Comparison of ENCODE assay signal across 7 mouse cellular contexts in genomic region chr5:134688718-134689284, GRCm38 (mm10). TPM values are rescaled to one million over a fixed set of nuclear protein-coding genes. Genes with fewer than 3 reads are reported as not detected.
DNase-seq lines count a peak whose midpoint lies in the region; ATAC-seq lines count a peak whose summit lies in the region.

No protein-coding gene starts in this region.

- H3K4me3 ChIP-seq in intestine, embryonic 16.5 days (ENCODE audit: low read length) = peak overlapping the region; percentile 82
- H3K4me3 ChIP-seq in midbrain, embryonic 11.5 days (ENCODE audit: low read depth, low read length) = peak overlapping the region; percentile 79

- intact Hi-C loops in left cerebral cortex, postnatal 36 days (cut with DNase I) = loop anchor here (1.0 to 2.0 kb wide), 3 partner anchors 12 to 320 kb away; partner anchors contain the start of genes Abhd11 and Eif4h

- no peaks in the 10 kb centered on the region for H3K9me3 ChIP-seq in intestine, embryonic 16.5 days (ENCODE audit: control insufficient read depth, low read length)
- no peaks in the 10 kb centered on the region for H3K9me3 ChIP-seq in midbrain, embryonic 11.5 days (ENCODE audit: control insufficient read depth, low read length)

- 0 out of 2 replicates have a peak, but pooled peaks cover 3% of the 10 kb centered on the region for H3K36me3 ChIP-seq in intestine, embryonic 16.5 days (ENCODE audit: control insufficient read depth, insufficient read depth, low read length)
- H3K36me3 ChIP-seq in midbrain, embryonic 11.5 days (ENCODE audit: control insufficient read depth, insufficient read depth, low read length) = no peaks in the 10 kb centered on the region

- peak overlapping the region; percentile 61 for H3K27ac ChIP-seq in intestine, embryonic 16.5 days (ENCODE audit: low read length)
- H3K27ac ChIP-seq in midbrain, embryonic 11.5 days (ENCODE audit: low read depth, low read length) = peak overlapping the region; percentile 61; the same call in 1 of the 2 replicates

- DNase-seq in adrenal gland, adult 8-10 months = peak; percentile 100
- peak; percentile 100 for DNase-seq in embryo, embryonic 9.5 days (ENCODE audit: extremely low spot score)
- peak; percentile 93 to 97 for DNase-seq in gastrocnemius, postnatal 4 days (ENCODE audit: low spot score in 2 of 2)
- peak; percentile 99 for DNase-seq in left cerebral cortex, postnatal 36 days (ENCODE audit: low spot score in 2 of 2)
- DNase-seq in midbrain, embryonic 11.5 days (ENCODE audit: low spot score, missing footprints) = peak; percentile 100
- DNase-seq in skeletal muscle tissue, adult 2 months (ENCODE audit: low read depth, low spot score) = peak; percentile 99

- peak; percentile 98 for ATAC-seq in intestine, embryonic 16.5 days
- ATAC-seq in midbrain, embryonic 11.5 days (ENCODE audit: low FRiP score) = peak; percentile 96

- H3K9ac ChIP-seq in intestine, embryonic 16.5 days (ENCODE audit: low read depth, low read length) = peak overlapping the region; percentile 57
- peak overlapping the region; percentile 25; the same call in 1 of the 2 replicates for H3K9ac ChIP-seq in midbrain, embryonic 11.5 days (ENCODE audit: low read length)

- under 1% methylated on average over 38 of the region's 38 CpGs for WGBS in intestine, embryonic 16.5 days
- WGBS in midbrain, embryonic 11.5 days = under 1% methylated on average over 38 of the region's 38 CpGs

- no peaks in the 10 kb centered on the region for H3K27me3 ChIP-seq in intestine, embryonic 16.5 days (replicated peaks; ENCODE audit: control insufficient read depth, insufficient read depth, low read length)
- no peaks in the 10 kb centered on the region for H3K27me3 ChIP-seq in midbrain, embryonic 11.5 days (ENCODE audit: control insufficient read depth, insufficient read depth, low read length)

- H3K4me2 ChIP-seq in intestine, embryonic 16.5 days (ENCODE audit: low read depth, low read length) = peak overlapping the region; percentile 74
- H3K4me2 ChIP-seq in midbrain, embryonic 11.5 days = peak overlapping the region; percentile 92

- H3K4me1 ChIP-seq in intestine, embryonic 16.5 days (ENCODE audit: control insufficient read depth, insufficient read depth, low read length) = peaks cover 8% of the 10 kb centered on the region
- H3K4me1 ChIP-seq in midbrain, embryonic 11.5 days (ENCODE audit: control insufficient read depth, insufficient read depth, low read length) = peaks cover 9% of the 10 kb centered on the region

RNA-seq across cellular contexts. Expression of gene Limk1, which starts 0.4 kb away (rescaled TPM):
- 10 to 100 TPM; 22.4 to 25.4 (median 23.7) TPM for total RNA-seq in adrenal gland, adult 8-10 months (2022)
- total RNA-seq in gastrocnemius, postnatal 4 days (2021) = 10 to 100 TPM; 15.2 to 18.6 TPM
- 3.4 and 3.8 TPM in 2 replicates for polyA plus RNA-seq in intestine, embryonic 16.5 days (2015; fragmentation: Nextera tagmentation; extraction: Ambion mirVana)
- 10 to 100 TPM; 63.2 to 71.6 TPM for total RNA-seq in left cerebral cortex, postnatal 36 days (2021)
- 8.4 and 9.1 TPM in 2 replicates for polyA plus RNA-seq in midbrain, embryonic 11.5 days (2014; fragmentation: Nextera tagmentation; extraction: Ambion mirVana)

RNA-seq across cellular contexts. Expression of gene Eif4h, which starts 49.5 kb away (rescaled TPM):
- 100 to 1,000 TPM; 241 to 258 (median 257) TPM for total RNA-seq in adrenal gland, adult 8-10 months (2022)
- total RNA-seq in gastrocnemius, postnatal 4 days (2021) = 100 to 1,000 TPM; 208 to 209 TPM
- polyA plus RNA-seq in intestine, embryonic 16.5 days (2015; fragmentation: Nextera tagmentation; extraction: Ambion mirVana) = 362 and 396 TPM in 2 replicates
- total RNA-seq in left cerebral cortex, postnatal 36 days (2021) = 100 to 1,000 TPM; 317 to 353 TPM
- 421 and 442 TPM in 2 replicates for polyA plus RNA-seq in midbrain, embryonic 11.5 days (2014; fragmentation: Nextera tagmentation; extraction: Ambion mirVana)

RNA-seq across cellular contexts. Expression of gene Eln, which starts 58.3 kb away (rescaled TPM):
- 10 to 100 TPM in 2 of 4 experiments, 1 to 10 TPM in 2; 6.8 to 12.7 (median 9.7) TPM for total RNA-seq in adrenal gland, adult 8-10 months (2022)
- total RNA-seq in gastrocnemius, postnatal 4 days (2021) = 100 to 1,000 TPM; 334 to 400 TPM
- 50.5 and 65.8 TPM in 2 replicates for polyA plus RNA-seq in intestine, embryonic 16.5 days (2015; fragmentation: Nextera tagmentation; extraction: Ambion mirVana)
- 10 to 100 TPM; 11.6 to 17.0 TPM for total RNA-seq in left cerebral cortex, postnatal 36 days (2021)
- polyA plus RNA-seq in midbrain, embryonic 11.5 days (2014; fragmentation: Nextera tagmentation; extraction: Ambion mirVana) = 1.1 and 2.0 TPM in 2 replicates

Comparison
In these comparisons a context has a peak if more than half of its experiments do, and no peak if none do; other contexts are left out.
1. Peak in every context shown above with its lines: DNase-seq, ATAC-seq, H3K4me3 ChIP-seq and H3K27ac ChIP-seq.
2. RNA of gene Eln, which starts 58.3 kb away (total RNA-seq): 334 to 400 TPM in gastrocnemius, postnatal 4 days; 11.6 to 17.0 TPM in left cerebral cortex, postnatal 36 days and 6.8 to 12.7 TPM in adrenal gland, adult 8-10 months; every median in the first group is over 10 times any median in the second.